Mouse (Mus musculus) forebrain, embryonic 14.5 days (tissue): ENCODE measurements at regions not wholly inside any gene's neighbourhood (a gene's known extent, or its start where the extent isn't known, plus 50 kb on each side); places are given as distances from the start of the nearest gene placed in this dataset.

Experiments
- ATAC-seq: fragments of 200-750 bp; cut with Nextera tagmentation; 2 replicates; pipeline ENCODE4 v1.8.0; 2017; ENCODE audit warnings: mild to moderate bottlenecking, moderate library complexity
- DNase-seq: peaks from one replicate; pipeline ENCODE4 v3.0.0-alpha.2; 2015; ENCODE audit warnings: low spot score
- H3K27ac ChIP-seq: fragments of 300-500 bp; sonication (generic); 2 replicates; pipeline ENCODE4 v1.5.1; 2014; ENCODE audit warnings: low read depth, mild to moderate bottlenecking, control low read depth, low read length, moderate library complexity
- H3K27me3 ChIP-seq: fragments of 300-500 bp; sonication (generic); replicated peaks from 2 replicates; pipeline ENCODE4 v1.6.1; 2014; ENCODE audit warnings: low read length, control low read depth, mixed read lengths; ENCODE audit not compliant: control insufficient read depth, insufficient read depth
- H3K36me3 ChIP-seq: fragments of 300-500 bp; sonication (generic); 2 replicates; pipeline ENCODE4 v1.6.1; 2014; ENCODE audit warnings: low read length, control low read depth; ENCODE audit not compliant: control insufficient read depth, insufficient read depth
- H3K4me1 ChIP-seq: fragments of 300-500 bp; sonication (generic); 2 replicates; pipeline ENCODE4 v1.6.1; 2014; ENCODE audit warnings: antibody characterized with exemption, low read length, control low read depth; ENCODE audit not compliant: control insufficient read depth, insufficient read depth
- H3K4me2 ChIP-seq: fragments of 300-500 bp; sonication (generic); 2 replicates; pipeline ENCODE4 v1.6.1; 2014; ENCODE audit warnings: mild to moderate bottlenecking, control low read depth, low read length
- H3K4me3 ChIP-seq: fragments of 300-500 bp; sonication (generic); 2 replicates; pipeline ENCODE4 v1.5.1; 2014; ENCODE audit warnings: low read depth, low read length, control low read depth
- H3K9ac ChIP-seq: fragments of 300-500 bp; sonication (generic); 2 replicates; pipeline ENCODE4 v1.6.1; 2014; ENCODE audit warnings: mild to moderate bottlenecking, low read length, control low read depth, moderate library complexity
- H3K9me3 ChIP-seq: fragments of 300-500 bp; sonication (generic); replicated peaks from 2 replicates; pipeline ENCODE4 v1.6.1; 2016; ENCODE audit warnings: low read length, control low read depth, mixed read lengths; ENCODE audit not compliant: control insufficient read depth
- WGBS: fragments of 180-500 bp; shearing (Covaris S2); extraction: QIAGEN DNeasy Blood & Tissue Kit; methylation state at CpG from one replicate; pipeline ENCODE4 v1.1.7; 2014; 5-methylcytosine and 5-hydroxymethylcytosine counted together

DNA sequence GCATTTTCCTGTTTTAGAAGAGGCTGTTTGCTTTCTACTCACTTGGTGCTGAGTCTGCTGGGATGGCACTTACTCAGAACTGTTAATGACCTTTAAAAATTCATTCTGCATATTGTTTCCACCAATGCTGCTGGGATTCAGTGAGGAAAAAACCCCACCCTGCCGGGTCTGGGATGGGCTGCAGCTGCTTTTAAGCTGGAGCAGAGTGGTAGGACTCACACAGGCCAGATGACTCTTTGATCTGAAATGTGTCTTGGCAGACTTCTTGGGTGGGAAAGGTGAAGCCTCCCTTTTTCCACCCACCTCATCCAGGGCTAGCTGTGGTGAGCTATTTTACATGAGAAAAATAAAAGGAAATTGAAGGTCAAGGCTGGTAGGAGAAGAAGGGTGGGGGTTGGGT is 56.4 kb upstream of the Ddhd1 start:
- H3K4me1 ChIP-seq = no peaks in the 10 kb centered on the region
- H3K4me2 ChIP-seq = no peak overlapping the region
- ATAC-seq (no peak), DNase-seq (no peak)
- no peaks in the 10 kb centered on the region for H3K36me3 ChIP-seq
- H3K27me3 ChIP-seq = no peaks in the 10 kb centered on the region
- H3K9ac ChIP-seq = no peak overlapping the region
- whole genome bisulfite sequencing = 41% methylated on average over 1 of the region's 1 CpGs
- H3K9me3 ChIP-seq = no peaks in the 10 kb centered on the region
- no peak overlapping the region for H3K27ac ChIP-seq
- H3K4me3 ChIP-seq = no peak overlapping the region

GRCm38 (mm10) chr14:45714786-45715185 is 56.8 kb upstream of the Ddhd1 start:
- no peak for ATAC-seq
- no peak for DNase-seq
- Histone ChIP-seq H3K36me3 (no peaks in the 10 kb centered on the region), H3K9me3 (no peaks in the 10 kb centered on the region), H3K4me2 (no peak overlapping the region), H3K27ac (no peak overlapping the region), H3K4me3 (no peak overlapping the region), H3K4me1 (no peaks in the 10 kb centered on the region), H3K27me3 (no peaks in the 10 kb centered on the region), H3K9ac (no peak overlapping the region)

GRCm38 (mm10) chr14:45716100-45716499 is 58.2 kb upstream of the Ddhd1 start:
- Histone ChIP-seq H3K4me2 (no peak overlapping the region), H3K4me1 (no peaks in the 10 kb centered on the region), H3K9me3 (no peaks in the 10 kb centered on the region), H3K27ac (no peak overlapping the region), H3K27me3 (no peaks in the 10 kb centered on the region), H3K4me3 (no peak overlapping the region), H3K9ac (no peak overlapping the region), H3K36me3 (no peaks in the 10 kb centered on the region)
- 0% methylated on average over 1 of the region's 1 CpGs for WGBS
- ATAC-seq (no peak), DNase-seq (no peak)

GRCm38 (mm10) chr14:45722887-45723286 is 64.9 kb upstream of the Ddhd1 start:
- 23% methylated on average over 6 of the region's 6 CpGs for WGBS
- no peak for ATAC-seq
- Histone ChIP-seq H3K27ac (no peak overlapping the region), H3K4me2 (no peak overlapping the region), H3K9ac (no peak overlapping the region), H3K9me3 (0 out of 2 replicates have a peak, but pooled peaks cover 3% of the 10 kb centered on the region), H3K27me3 (no peaks in the 10 kb centered on the region), H3K4me3 (no peak overlapping the region), H3K4me1 (no peaks in the 10 kb centered on the region), H3K36me3 (no peaks in the 10 kb centered on the region)
- DNase-seq = no peak

GRCm38 (mm10) chr14:45724341-45724740 is 66.4 kb upstream of the Ddhd1 start:
- DNase-seq (no peak), ATAC-seq (no peak)
- H3K4me2 ChIP-seq = no peak overlapping the region
- WGBS = 96% methylated on average over 2 of the region's 2 CpGs
- no peak overlapping the region for H3K9ac ChIP-seq
- no peak overlapping the region for H3K4me3 ChIP-seq
- no peaks in the 10 kb centered on the region for H3K27me3 ChIP-seq
- no peaks in the 10 kb centered on the region for H3K36me3 ChIP-seq
- H3K27ac ChIP-seq = no peak overlapping the region
- H3K9me3 ChIP-seq = 0 out of 2 replicates have a peak, but pooled peaks cover 3% of the 10 kb centered on the region
- H3K4me1 ChIP-seq = no peaks in the 10 kb centered on the region

GRCm38 (mm10) chr14:45734530-45735410 is 76.8 kb upstream of the Ddhd1 start:
- H3K27me3 ChIP-seq = no peaks in the 10 kb centered on the region
- H3K36me3 ChIP-seq = no peaks in the 10 kb centered on the region
- no peak overlapping the region for H3K4me3 ChIP-seq
- H3K9me3 ChIP-seq = no peaks in the 10 kb centered on the region
- 66% methylated on average over 10 of the region's 10 CpGs for WGBS
- H3K9ac ChIP-seq = no peak overlapping the region
- DNase-seq (no peak), ATAC-seq (no peak)
- no peak overlapping the region for H3K27ac ChIP-seq
- no peaks in the 10 kb centered on the region for H3K4me1 ChIP-seq
- no peak overlapping the region for H3K4me2 ChIP-seq

- no peak for DNase-seq
- Histone ChIP-seq H3K4me3 (no peak overlapping the region), H3K36me3 (no peaks in the 10 kb centered on the region), H3K4me1 (no peaks in the 10 kb centered on the region), H3K27me3 (no peaks in the 10 kb centered on the region), H3K27ac (no peak overlapping the region), H3K4me2 (no peak overlapping the region), H3K9me3 (no peaks in the 10 kb centered on the region), H3K9ac (no peak overlapping the region)
- WGBS = 95% methylated on average over 2 of the region's 2 CpGs
- no peak for ATAC-seq
Observed at GRCm38 (mm10) chr14:45737966-45738365, 80.0 kb upstream of the Ddhd1 start.

DNA sequence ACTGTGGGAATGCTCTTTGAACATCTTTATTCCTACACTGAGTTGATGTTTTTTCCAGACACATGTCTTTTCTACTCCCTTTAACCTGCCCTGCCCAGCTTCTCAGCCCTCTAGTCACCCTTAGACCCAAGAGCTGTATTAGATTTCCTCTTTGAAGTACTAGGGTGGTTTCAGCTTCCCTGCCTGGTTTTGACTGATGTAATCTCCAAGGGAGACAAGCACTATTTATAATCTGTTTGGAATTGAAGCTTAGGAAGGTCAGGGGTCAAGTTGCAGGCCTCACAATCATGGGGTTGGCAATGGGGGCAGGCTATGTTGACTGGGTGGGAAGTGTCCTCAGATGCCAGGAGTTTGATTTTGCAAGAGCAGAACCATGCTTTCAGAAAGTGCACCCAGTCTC is 81.7 kb upstream of the Ddhd1 start:
- ATAC-seq = no peak

DNA sequence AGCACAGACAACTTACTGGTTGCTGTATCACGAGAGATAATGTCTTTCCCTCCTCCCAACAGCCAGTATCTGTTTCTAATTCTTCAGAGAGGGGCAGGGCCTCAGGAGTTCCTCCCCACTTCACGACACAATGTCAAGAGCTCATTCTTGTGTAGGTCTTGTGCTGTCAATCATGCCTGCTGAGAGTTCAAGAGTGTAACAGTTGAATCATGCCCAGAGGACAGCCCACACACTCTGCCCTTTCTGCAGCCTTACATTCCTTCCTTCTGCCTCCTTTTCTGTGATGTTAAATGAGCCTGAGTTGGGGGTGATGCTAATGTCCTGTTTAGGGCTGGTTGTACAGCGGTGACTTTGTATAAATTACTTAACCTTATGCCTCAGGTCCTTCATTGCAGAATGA is 82.7 kb upstream of the Ddhd1 start:
- WGBS = 56% methylated on average over 3 of the region's 3 CpGs
- DNase-seq = no peak
- H3K27me3 ChIP-seq = no peaks in the 10 kb centered on the region
- ATAC-seq = no peak
- no peaks in the 10 kb centered on the region for H3K9me3 ChIP-seq
- H3K4me3 ChIP-seq = no peak overlapping the region
- no peak overlapping the region for H3K9ac ChIP-seq
- H3K4me1 ChIP-seq = no peaks in the 10 kb centered on the region
- no peak overlapping the region for H3K27ac ChIP-seq
- H3K36me3 ChIP-seq = no peaks in the 10 kb centered on the region
- H3K4me2 ChIP-seq = no peak overlapping the region

More for the DNA sequence above, 81.7 kb upstream of the Ddhd1 start:
- Histone ChIP-seq H3K27me3 (no peaks in the 10 kb centered on the region), H3K9me3 (no peaks in the 10 kb centered on the region), H3K27ac (no peak overlapping the region), H3K4me3 (no peak overlapping the region), H3K4me1 (no peaks in the 10 kb centered on the region), H3K9ac (no peak overlapping the region), H3K4me2 (no peak overlapping the region), H3K36me3 (no peaks in the 10 kb centered on the region)
- no peak for DNase-seq
